Mouse (Mus musculus) retina, embryonic 14.5 days (tissue): ENCODE results near the gene Ms4a4b.
"Not testable (repeated sequence)": the region's sequence is repeated elsewhere in the genome, so short reads cannot be mapped to it uniquely, and the experiment has no call there.

Experiments used
- DNase-seq: peaks from one replicate; pipeline ENCODE4 v3.0.0-alpha.2; 2015; ENCODE audit warnings: low spot score

Gene Ms4a4b

DNA sequence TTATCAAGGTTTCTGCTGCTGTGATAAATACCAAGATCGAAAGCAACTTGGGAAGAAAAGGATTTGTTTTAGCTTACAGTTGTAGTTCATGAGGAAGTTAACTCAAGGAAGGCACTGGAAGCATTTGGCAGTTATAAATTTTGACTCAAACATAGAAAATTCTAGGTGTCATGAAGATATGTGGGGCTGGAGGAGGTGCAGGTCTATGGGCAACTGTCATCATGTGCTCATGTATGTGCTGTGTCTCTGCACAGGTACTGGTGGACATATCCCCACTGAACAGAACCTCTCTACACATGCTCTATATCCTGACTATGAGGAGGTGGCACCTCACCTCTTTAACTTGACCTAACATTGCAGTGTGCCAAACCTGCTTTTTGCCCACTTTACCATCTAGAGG is 43.2 kb downstream of the Ms4a4b start:
- no peak for DNase-seq

DNA sequence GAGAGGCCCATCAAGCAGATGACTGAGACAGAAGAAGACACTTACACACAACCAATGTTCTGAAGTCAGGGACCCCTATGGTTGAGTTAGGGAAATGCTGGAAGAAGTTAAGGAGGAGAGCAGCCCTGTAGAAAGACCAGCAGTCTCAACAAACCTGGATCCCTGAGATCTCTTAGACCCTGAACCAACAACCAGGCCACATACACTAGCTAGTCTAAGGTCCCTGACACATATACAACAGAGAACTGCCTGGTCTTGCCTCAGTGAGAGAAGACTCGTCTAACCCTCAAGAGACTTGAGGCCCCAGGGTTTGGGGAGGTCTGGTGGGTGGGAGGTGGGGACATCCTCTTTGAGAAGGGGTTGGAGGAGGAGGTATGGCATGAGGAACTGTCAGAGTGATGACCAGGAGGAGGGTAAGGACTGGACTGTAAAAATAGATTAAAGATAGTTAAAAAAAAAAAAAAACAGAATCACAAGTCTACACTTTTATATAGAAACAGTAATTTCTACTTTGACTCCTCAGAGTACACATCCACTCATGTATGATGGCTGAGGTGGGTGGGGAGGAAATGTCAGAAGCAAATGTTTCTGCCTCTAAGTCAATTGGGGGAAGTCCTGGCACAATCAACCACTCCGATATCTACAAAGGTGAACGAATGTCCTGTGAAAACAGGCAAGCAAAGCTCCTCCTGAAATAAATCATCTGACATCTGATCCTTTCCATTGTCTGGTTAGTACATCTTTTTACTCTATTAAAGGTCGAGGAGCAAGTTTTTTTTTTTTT is 48.2 kb downstream of the Ms4a4b start:
- DNase-seq, result no peak

GRCm38 (mm10) chr19:11492671-11493070 is 49.3 kb downstream of the Ms4a4b start:
- DNase-seq, result no peak

- DNase-seq, result no peak
Observed at GRCm38 (mm10) chr19:11494519-11494918, 51.2 kb downstream of the Ms4a4b start.

DNA sequence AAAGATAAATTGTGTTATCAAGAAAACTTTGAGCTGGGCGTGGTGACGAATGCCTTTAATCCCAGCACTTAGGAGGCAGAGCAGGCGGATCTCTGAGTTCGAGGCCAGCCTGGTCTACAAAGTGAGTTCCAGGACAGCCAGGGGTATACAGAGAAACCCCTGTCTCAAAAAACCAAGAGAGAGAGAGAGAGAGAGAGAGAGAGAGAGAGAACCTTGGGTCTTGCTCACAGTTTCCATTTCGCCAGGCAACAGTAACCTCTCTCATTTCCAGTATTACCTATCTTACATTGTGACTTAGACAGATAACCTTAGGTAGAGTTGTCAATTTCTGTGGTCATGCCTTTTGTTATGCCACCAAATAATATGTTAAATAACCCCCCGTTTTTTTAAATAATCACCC is 53.0 kb downstream of the Ms4a4b start:
- no peak for DNase-seq

- not testable (repeated sequence) for DNase-seq
Observed at GRCm38 (mm10) chr19:11497300-11497699, 53.9 kb downstream of the Ms4a4b start.

DNA sequence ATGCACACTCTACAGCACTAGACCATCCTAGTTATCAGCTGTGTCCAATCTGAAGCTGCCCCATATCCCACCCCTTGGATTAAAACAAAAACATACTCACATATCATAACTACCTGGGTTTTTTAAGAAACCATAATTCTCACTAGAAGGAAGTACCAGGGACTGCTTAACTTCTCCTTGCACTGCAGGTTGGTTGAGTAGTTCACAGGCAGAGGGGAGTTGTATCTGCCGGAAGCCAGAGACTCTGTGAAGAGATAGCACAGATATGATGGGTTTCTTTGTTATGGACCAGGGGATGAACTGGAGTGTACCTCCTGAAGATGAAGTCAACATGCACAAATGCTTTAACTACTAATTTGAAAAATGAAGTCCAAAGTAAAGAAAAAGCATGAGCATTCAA is 57.4 kb downstream of the Ms4a4b start:
- no peak for DNase-seq

DNA sequence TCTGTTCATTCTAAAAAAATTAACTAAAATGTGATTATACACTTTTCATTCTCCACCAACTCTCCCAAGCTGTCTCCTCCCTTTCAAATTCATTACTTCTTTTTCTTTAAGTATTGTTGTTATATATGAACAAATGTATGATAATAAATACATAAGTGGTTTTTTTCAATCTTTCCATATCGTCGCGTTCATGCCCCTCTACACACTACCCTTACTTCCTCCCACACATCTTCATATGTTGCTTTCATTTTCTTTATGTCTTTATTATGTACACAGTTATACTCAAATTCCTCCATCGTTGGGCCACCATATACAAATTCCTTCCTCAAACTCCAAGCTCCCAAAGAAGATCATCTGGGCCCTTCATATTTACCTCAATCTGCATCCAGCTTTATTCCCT is 58.0 kb downstream of the Ms4a4b start:
- DNase-seq, result no peak

DNA sequence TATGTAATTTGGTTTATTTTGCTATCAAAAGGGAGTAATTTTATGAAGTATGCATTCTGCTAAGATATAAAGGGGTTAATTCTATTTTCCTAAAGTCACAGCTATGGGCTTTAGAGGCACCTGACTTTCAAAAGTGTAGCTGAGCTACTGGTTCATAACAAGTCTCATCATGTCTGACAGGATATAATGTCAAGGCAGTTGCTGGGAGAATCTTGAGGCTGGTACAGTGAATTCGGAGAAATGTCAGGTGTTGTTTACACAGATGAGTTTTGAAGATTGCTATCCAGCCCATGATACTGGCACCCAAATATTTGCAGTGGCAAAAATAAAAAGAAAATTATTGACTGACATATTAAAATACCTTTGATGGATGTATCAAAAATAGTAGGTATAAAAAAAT is 61.5 kb downstream of the Ms4a4b start:
- no peak for DNase-seq

GRCm38 (mm10) chr19:11513458-11513857 is 70.1 kb downstream of the Ms4a4b start:
- no peak for DNase-seq

DNA sequence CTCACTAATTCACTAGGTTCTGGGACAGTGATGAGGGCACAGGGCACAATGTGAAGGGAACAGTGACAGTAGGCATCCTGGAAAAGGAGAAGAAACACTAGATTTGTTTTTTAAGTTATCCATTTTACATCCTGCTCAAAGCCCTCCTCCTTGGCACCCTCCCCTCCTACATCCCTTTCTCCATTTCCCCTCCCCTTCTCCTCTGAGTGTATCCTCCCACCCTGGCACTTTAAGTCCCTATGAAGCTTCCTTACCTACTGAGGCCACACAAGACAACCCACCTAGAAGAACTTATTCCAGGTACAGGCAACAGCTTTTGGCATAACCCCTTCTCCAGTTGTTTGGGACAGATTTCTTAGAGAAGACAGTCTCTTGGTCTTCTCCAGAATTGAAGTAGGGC is 72.9 kb downstream of the Ms4a4b start, which contains the start of gene Ms4a6b:
Ms4a6b (plus strand) TSS at position 267 of the 400 bp plus-strand sequence.
- no peak for DNase-seq
